ENCODE assay signal across 18 mouse cellular contexts in genomic region chr7:120695641-120696040, GRCm38 (mm10). TPM values are rescaled to one million over a fixed set of nuclear protein-coding genes. Genes with fewer than 3 reads are reported as not detected.
"Had no signal": no experiment of that assay in that cellular context is flagged by ENCODE, and none has a peak within 500 bp of the region (broad histone marks: within the 10 kb centered on the region; RNA-seq: fewer than 3 reads in every experiment).

No protein-coding gene starts in this region.

- H3K4me1 ChIP-seq: limb, embryonic 15.5 days; midbrain, embryonic 12.5 days; neural tube, embryonic 15.5 days had no signal

- H3K9me3 ChIP-seq: limb, embryonic 15.5 days; midbrain, embryonic 12.5 days; neural tube, embryonic 15.5 days had no signal

- H3K27ac ChIP-seq: limb, embryonic 15.5 days; macrophage; midbrain, embryonic 12.5 days; neural tube, embryonic 15.5 days had no signal

- ATAC-seq: intestine, postnatal 0 days had no signal

- H3K27me3 ChIP-seq: limb, embryonic 15.5 days; megakaryocyte, embryonic 14.5 days; midbrain, embryonic 12.5 days; neural tube, embryonic 15.5 days had no signal

- H3K4me3 ChIP-seq: limb, embryonic 15.5 days; megakaryocyte, embryonic 14.5 days; midbrain, embryonic 12.5 days; neural tube, embryonic 15.5 days had no signal

- H3K4me2 ChIP-seq: limb, embryonic 15.5 days; lung, embryonic 14.5 days; midbrain, embryonic 12.5 days; neural tube, embryonic 15.5 days had no signal

- H3K9ac ChIP-seq: limb, embryonic 15.5 days; lung, embryonic 14.5 days; midbrain, embryonic 12.5 days; neural tube, embryonic 15.5 days had no signal

- DNase-seq: kidney, adult 8-10 months; kidney, postnatal 36 days; layer of hippocampus, adult 9-11 months; layer of hippocampus, postnatal 36 days; lung, embryonic 14.5 days; lung, postnatal 10 days; right cerebral cortex, adult 18-20 months; right cerebral cortex, postnatal 25 days; thymus, adult 2 months; thymus, postnatal 25 days had no signal

RNA-seq across cellular contexts. Expression of gene Pdzd9, which starts 25.5 kb away (rescaled TPM):
- total RNA-seq: layer of hippocampus, postnatal 36 days; left cerebral cortex, postnatal 25 days had no signal
- polyA plus RNA-seq: small intestine, adult 2 months; thymus, adult 2 months had no signal

RNA-seq across cellular contexts. Expression of gene Vwa3a, which starts 43.5 kb away (rescaled TPM):
- polyA plus RNA-seq: limb, embryonic 15.5 days; macrophage had no signal
